Mouse (Mus musculus) erythroblast, embryonic 14.5 days (primary cell): ENCODE data around the gene Mnt.

Source experiments
- GATA1 ChIP-seq: IDR thresholded peaks from 2 replicates; pipeline ENCODE4 v1.6.1; 2012; ENCODE audit warnings: low read length, inconsistent platforms, mixed read lengths
- TAL1 ChIP-seq: IDR thresholded peaks from 3 replicates; pipeline ENCODE4 v1.6.1; 2012; ENCODE audit warnings: low read length, inconsistent platforms, mixed read lengths

GRCm38 (mm10) chr11:74829812-74830211 lies 908 bp upstream of the Mnt start:
- TF ChIP-seq TAL1, result no peak
- TF ChIP-seq GATA1, result no peak
